Mouse (Mus musculus) thymus, adult 2 months (tissue): ENCODE data around the gene Ggta1.

ENCODE experiments used
- CTCF ChIP-seq: fragments of 200-500 bp; IDR thresholded peaks from 2 replicates; pipeline ENCODE4 v1.5.1; 2012; ENCODE audit warnings: mild to moderate bottlenecking, control low read depth, low read length, moderate library complexity, borderline replicate concordance; ENCODE audit not compliant: control insufficient read depth, poor library complexity, insufficient read depth; ENCODE audit errors: extremely low read depth
- POLR2A ChIP-seq: fragments of 200-500 bp; IDR thresholded peaks from 2 replicates; pipeline ENCODE4 v1.6.1; 2012; ENCODE audit warnings: mild to moderate bottlenecking, low read length, control low read depth, moderate library complexity; ENCODE audit not compliant: control insufficient read depth, poor library complexity, insufficient read depth; ENCODE audit errors: extremely low read depth

- TF ChIP-seq CTCF (no peak), POLR2A (no peak)
These were observed 4.6 kb downstream of the Ggta1 start for GRCm38 (mm10) chr2:35458421-35458820.
